Mouse (Mus musculus) stomach, postnatal 0 days (tissue): Measurements from ENCODE around the gene Rfpl4.

Experiments
- CTCF ChIP-seq: IDR thresholded peaks from 2 replicates; pipeline ENCODE4 v1.5.1; 2016; ENCODE audit warnings: antibody characterized with exemption, low read depth, mild to moderate bottlenecking, moderate library complexity
- EP300 ChIP-seq: optimal IDR thresholded peaks from 2 replicates; pipeline ENCODE3; 2016; ENCODE audit warnings: antibody characterized with exemption

DNA sequence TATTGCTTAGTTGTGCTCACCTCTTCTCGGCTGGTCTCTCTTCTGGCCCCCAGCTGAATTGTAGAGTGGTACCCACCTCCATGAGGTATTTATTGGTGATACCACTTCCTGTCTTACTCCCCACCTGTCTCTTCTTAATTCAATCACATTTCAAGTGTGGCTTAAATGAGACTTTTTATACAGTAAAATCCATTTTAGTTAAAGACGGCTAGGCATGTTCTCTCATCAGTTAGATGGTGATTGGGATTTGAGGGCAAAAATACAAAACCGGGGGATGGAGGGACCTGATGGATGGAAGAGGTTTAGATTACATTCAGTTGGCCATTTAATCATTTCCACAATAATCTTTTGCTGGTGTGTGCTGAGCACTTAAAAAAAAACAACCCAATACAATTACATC lies at the start of gene Rfpl4:
- no peak for TF ChIP-seq CTCF
- no peak for TF ChIP-seq EP300
